Mouse (Mus musculus) forebrain, embryonic 11.5 days (tissue): Measurements from ENCODE around the gene Ntf3. TPM values are rescaled to one million over a fixed set of nuclear protein-coding genes. Genes with fewer than 3 reads are reported as not detected.

Source experiments
- ATAC-seq: fragments of 200-750 bp; cut with Nextera tagmentation; replicated peaks from 2 replicates; pipeline ENCODE4 v1.8.0; 2017; ENCODE audit warnings: moderate TSS enrichment; ENCODE audit not compliant: low FRiP score
- DNase-seq: peaks from one replicate; pipeline ENCODE4 v3.0.0-alpha.2; 2017; ENCODE audit warnings: low spot score
- H3K27ac ChIP-seq: fragments of 300-500 bp; sonication (generic); 2 replicates; pipeline ENCODE4 v1.5.1; 2014; ENCODE audit warnings: low read depth, low read length
- H3K27me3 ChIP-seq: fragments of 300-500 bp; sonication (generic); 2 replicates; pipeline ENCODE4 v1.6.1; 2014; ENCODE audit warnings: mild to moderate bottlenecking, low read length, mixed read lengths; ENCODE audit not compliant: control insufficient read depth, insufficient read depth
- H3K36me3 ChIP-seq: fragments of 300-500 bp; sonication (generic); 2 replicates; pipeline ENCODE4 v1.6.1; 2014; ENCODE audit warnings: mild to moderate bottlenecking, low read length, moderate library complexity, mixed read lengths; ENCODE audit not compliant: control insufficient read depth, insufficient read depth
- H3K4me1 ChIP-seq: fragments of 300-500 bp; sonication (generic); replicated peaks from 2 replicates; pipeline ENCODE4 v1.6.1; 2014; ENCODE audit warnings: low read length, mixed read lengths; ENCODE audit not compliant: control insufficient read depth, insufficient read depth
- H3K4me2 ChIP-seq: fragments of 300-500 bp; sonication (generic); 2 replicates; pipeline ENCODE4 v1.6.1; 2014; ENCODE audit warnings: low read depth, mild to moderate bottlenecking, low read length, moderate library complexity, mixed read lengths; ENCODE audit not compliant: severe bottlenecking
- H3K4me3 ChIP-seq: fragments of 300-500 bp; sonication (generic); 2 replicates; pipeline ENCODE4 v1.5.1; 2014; ENCODE audit warnings: low read depth, low read length
- H3K9ac ChIP-seq: fragments of 300-500 bp; sonication (generic); 2 replicates; pipeline ENCODE4 v1.6.1; 2014; ENCODE audit warnings: low read length
- H3K9me3 ChIP-seq: fragments of 300-500 bp; sonication (generic); 2 replicates; pipeline ENCODE4 v1.6.1; 2016; ENCODE audit warnings: low read length, mixed read lengths; ENCODE audit not compliant: control insufficient read depth
- WGBS: fragments of 180-500 bp; shearing (Covaris S2); extraction: QIAGEN DNeasy Blood & Tissue Kit; methylation state at CpG from one replicate; pipeline ENCODE4 v1.1.7; 2014; 5-methylcytosine and 5-hydroxymethylcytosine counted together
- polyA plus RNA-seq: library from polyadenylated mRNA; unstranded; fragments of >200 nt; fragmentation: Nextera tagmentation; extraction: Ambion mirVana; gene quantifications from 2 replicates; pipeline ENCODE4 v1.2.1, GENCODE M21; 2014

Ntf3 gene
- polyA plus RNA-seq, 1 experiment from 2014 or later = 4.1 TPM

- Histone ChIP-seq H3K9me3 (no peaks in the 10 kb centered on the region), H3K4me2 (no peak overlapping the region), H3K27me3 (no peaks in the 10 kb centered on the region), H3K9ac (no peak overlapping the region), H3K4me3 (no peak overlapping the region), H3K27ac (no peak overlapping the region), H3K36me3 (no peaks in the 10 kb centered on the region), H3K4me1 (no peaks in the 10 kb centered on the region)
- 78% methylated on average over 19 of the region's 19 CpGs for WGBS
- DNase-seq (no peak), ATAC-seq (no peak)
Measured at GRCm38 (mm10) chr6:126134155-126134906, 32.4 kb downstream of the Ntf3 start.

GRCm38 (mm10) chr6:126128238-126128637 lies 38.5 kb downstream of the Ntf3 start:
- H3K4me3 ChIP-seq = no peak overlapping the region
- no peaks in the 10 kb centered on the region for H3K9me3 ChIP-seq
- H3K36me3 ChIP-seq = no peaks in the 10 kb centered on the region
- WGBS = 84% methylated on average over 7 of the region's 7 CpGs
- H3K27me3 ChIP-seq = no peaks in the 10 kb centered on the region
- no peak for ATAC-seq
- no peak for DNase-seq
- no peak overlapping the region for H3K27ac ChIP-seq
- H3K4me1 ChIP-seq = no peaks in the 10 kb centered on the region
- no peak overlapping the region for H3K9ac ChIP-seq
- no peak overlapping the region for H3K4me2 ChIP-seq

- no peaks in the 10 kb centered on the region for H3K9me3 ChIP-seq
- 84% methylated on average over 1 of the region's 1 CpGs for WGBS
Measured at GRCm38 (mm10) chr6:126118247-126118646, 48.5 kb downstream of the Ntf3 start.

GRCm38 (mm10) chr6:126117191-126117590 lies 49.5 kb downstream of the Ntf3 start:
- WGBS = 84% methylated on average over 8 of the region's 8 CpGs
- Histone ChIP-seq H3K27ac (no peak overlapping the region), H3K36me3 (no peaks in the 10 kb centered on the region), H3K9ac (no peak overlapping the region), H3K4me2 (no peak overlapping the region), H3K27me3 (no peaks in the 10 kb centered on the region), H3K9me3 (no peaks in the 10 kb centered on the region), H3K4me3 (no peak overlapping the region), H3K4me1 (no peaks in the 10 kb centered on the region)
- no peak for ATAC-seq
- DNase-seq = no peak

More at GRCm38 (mm10) chr6:126118247-126118646, 48.5 kb downstream of the Ntf3 start:
- ATAC-seq (no peak), DNase-seq (no peak)
- Histone ChIP-seq H3K4me1 (no peaks in the 10 kb centered on the region), H3K4me2 (no peak overlapping the region), H3K9ac (no peak overlapping the region), H3K36me3 (no peaks in the 10 kb centered on the region), H3K27ac (no peak overlapping the region), H3K4me3 (no peak overlapping the region), H3K27me3 (no peaks in the 10 kb centered on the region)

GRCm38 (mm10) chr6:126114934-126115633 lies 51.6 kb downstream of the Ntf3 start:
- ATAC-seq = peak; percentile 30; the same call in 1 of the 2 replicates
- H3K27me3 ChIP-seq = no peaks in the 10 kb centered on the region
- H3K4me3 ChIP-seq = no peak overlapping the region
- H3K9me3 ChIP-seq = no peaks in the 10 kb centered on the region
- H3K36me3 ChIP-seq = no peaks in the 10 kb centered on the region
- H3K9ac ChIP-seq = no peak overlapping the region
- WGBS = 47% methylated on average over 10 of the region's 10 CpGs
- no peak overlapping the region for H3K4me2 ChIP-seq
- H3K4me1 ChIP-seq = no peaks in the 10 kb centered on the region
- H3K27ac ChIP-seq = no peak overlapping the region
- no peak for DNase-seq

- H3K9me3 ChIP-seq = no peaks in the 10 kb centered on the region
- 95% methylated on average over 15 of the region's 15 CpGs for WGBS
- ATAC-seq (no peak), DNase-seq (no peak)
- no peaks in the 10 kb centered on the region for H3K36me3 ChIP-seq
- no peaks in the 10 kb centered on the region for H3K4me1 ChIP-seq
- H3K27me3 ChIP-seq = no peaks in the 10 kb centered on the region
- H3K4me2 ChIP-seq = no peak overlapping the region
- no peak overlapping the region for H3K27ac ChIP-seq
- H3K9ac ChIP-seq = no peak overlapping the region
- H3K4me3 ChIP-seq = no peak overlapping the region
Measured at GRCm38 (mm10) chr6:126110892-126111835, 55.5 kb downstream of the Ntf3 start.

DNA sequence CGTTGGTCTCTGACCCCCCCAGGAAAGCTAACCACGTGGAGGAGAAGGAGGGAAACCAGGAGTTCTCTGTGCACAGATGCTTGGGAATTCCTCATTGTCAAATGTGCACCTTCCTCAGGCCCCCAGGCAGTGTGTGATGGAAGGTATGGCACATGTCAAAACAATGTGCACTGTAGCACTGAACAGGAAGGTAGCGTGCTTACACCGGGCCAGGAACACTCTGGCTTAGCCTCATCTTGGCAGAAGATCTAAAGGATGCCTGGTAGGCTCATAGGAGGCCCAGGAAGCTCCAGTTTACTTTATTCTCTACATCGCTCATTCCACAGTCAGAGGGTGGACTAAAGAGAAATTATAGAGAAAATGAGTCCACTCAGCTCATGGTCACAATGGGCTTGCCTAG lies 57.5 kb downstream of the Ntf3 start:
- Histone ChIP-seq H3K9ac (no peak overlapping the region), H3K4me3 (no peak overlapping the region), H3K27ac (no peak overlapping the region), H3K27me3 (no peaks in the 10 kb centered on the region), H3K4me1 (no peaks in the 10 kb centered on the region), H3K9me3 (no peaks in the 10 kb centered on the region), H3K4me2 (no peak overlapping the region), H3K36me3 (no peaks in the 10 kb centered on the region)
- DNase-seq (no peak), ATAC-seq (no peak)
- 82% methylated on average over 5 of the region's 5 CpGs for WGBS

GRCm38 (mm10) chr6:126108771-126109170 lies 57.9 kb downstream of the Ntf3 start:
- 86% methylated on average over 2 of the region's 2 CpGs for WGBS
- H3K4me3 ChIP-seq = no peak overlapping the region
- no peaks in the 10 kb centered on the region for H3K9me3 ChIP-seq
- H3K27ac ChIP-seq = no peak overlapping the region
- no peak for DNase-seq
- H3K27me3 ChIP-seq = no peaks in the 10 kb centered on the region
- H3K9ac ChIP-seq = no peak overlapping the region
- H3K4me1 ChIP-seq = no peaks in the 10 kb centered on the region
- no peaks in the 10 kb centered on the region for H3K36me3 ChIP-seq
- no peak overlapping the region for H3K4me2 ChIP-seq
- no peak for ATAC-seq
